Mouse (Mus musculus) spleen, postnatal 14 days (tissue): Measurements from ENCODE around the gene Mief2.
A peak's percentile ranks its signal among the peaks of the same experiment; 100 is the strongest.

Source experiments
- DNase-seq, 2 experiments: peaks; one replicate each; pipeline ENCODE4 v3.0.0; 2021 to 2022; ENCODE audit warnings: low spot score in 2 of 2

Mief2 gene

DNA sequence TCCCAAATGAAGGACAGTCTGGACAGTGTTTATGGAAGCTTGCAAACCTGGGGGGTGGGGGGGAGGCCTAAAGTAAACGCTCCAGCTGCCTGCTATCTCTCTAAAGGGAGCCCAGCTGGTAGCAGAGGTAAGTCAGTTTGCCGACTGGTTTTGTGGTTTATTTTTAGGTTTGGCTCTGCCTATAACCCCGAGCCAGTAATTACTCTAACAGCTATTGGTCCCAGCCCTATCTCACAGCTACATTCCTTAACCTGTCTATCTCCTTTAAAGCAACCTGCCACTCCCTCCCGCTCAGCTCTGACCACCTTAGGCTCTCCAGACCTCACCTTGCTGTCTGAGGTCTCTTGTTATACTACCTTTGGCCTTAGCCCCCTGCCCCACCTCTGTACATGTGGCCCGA, 8.9 kb upstream of the Mief2 start:
- DNase-seq, result no peak

GRCm38 (mm10) chr11:60726601-60727391, 1.4 kb upstream of the Mief2 start, which contains the start of gene Flii:
Gene Flii, minus strand, starts transcription at chr11:60727263.
- peak; percentile 72 to 83 for DNase-seq

DNA sequence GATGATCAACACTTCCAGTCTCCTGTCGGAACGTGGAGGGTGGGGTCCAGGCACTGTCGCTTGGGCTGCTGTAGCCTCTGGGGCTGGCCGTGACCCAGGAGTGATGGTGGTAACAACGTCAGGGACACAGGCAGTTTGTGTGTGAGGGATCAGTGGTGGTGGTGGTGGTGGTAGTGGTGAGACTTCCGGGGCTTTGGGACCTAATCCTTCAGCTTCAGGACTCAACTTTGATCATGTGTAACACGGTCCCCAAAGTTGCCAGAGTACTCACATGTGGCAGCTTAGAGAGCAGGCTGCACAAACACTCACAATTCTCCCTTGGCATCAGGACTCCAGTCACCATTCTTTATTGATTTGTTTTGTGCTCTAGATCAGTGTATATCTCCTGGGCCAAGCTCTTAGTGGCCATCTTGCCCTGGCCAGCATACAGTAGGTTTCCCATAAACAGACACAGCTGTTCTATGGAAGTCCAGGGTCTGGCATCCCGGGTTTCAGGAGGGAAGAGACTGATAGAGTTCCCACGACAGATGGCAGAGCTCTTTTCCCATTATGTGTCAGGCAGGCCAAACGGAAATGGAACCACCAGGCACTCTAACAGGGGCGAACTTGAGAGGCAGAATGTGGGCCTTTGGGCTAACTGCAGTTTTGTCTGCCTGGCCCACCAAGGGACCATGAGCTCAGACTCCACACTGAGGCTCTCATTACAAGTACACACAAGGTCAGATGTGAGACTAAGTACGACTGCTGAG, 632 bp upstream of the Mief2 start:
- DNase-seq, result no peak

- DNase-seq, result no peak
Measured at GRCm38 (mm10) chr11:60729217-60729641, 1.0 kb downstream of the Mief2 start.

GRCm38 (mm10) chr11:60730169-60730568, 2.0 kb downstream of the Mief2 start:
- no peak for DNase-seq

DNA sequence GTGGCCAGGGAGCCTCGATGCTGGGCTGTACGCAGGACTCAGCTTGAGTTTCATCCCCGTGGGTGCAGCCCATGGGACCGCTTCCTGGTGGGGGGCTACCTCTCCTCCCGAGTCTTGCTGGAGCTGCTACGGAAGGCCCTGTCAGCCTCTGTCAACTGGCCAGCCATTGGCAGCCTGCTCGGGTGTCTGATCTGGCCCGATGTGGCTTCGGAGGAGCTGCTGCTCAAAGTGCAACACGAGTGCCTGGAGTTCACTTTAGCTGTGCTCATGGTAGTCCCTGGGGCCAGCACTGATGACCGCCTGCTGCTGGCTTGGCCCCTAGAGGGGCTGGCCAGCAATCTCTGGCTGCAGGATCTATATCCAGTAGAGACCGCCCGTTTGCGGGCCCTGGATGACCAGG, 3.1 kb downstream of the Mief2 start:
- DNase-seq, result no peak

DNA sequence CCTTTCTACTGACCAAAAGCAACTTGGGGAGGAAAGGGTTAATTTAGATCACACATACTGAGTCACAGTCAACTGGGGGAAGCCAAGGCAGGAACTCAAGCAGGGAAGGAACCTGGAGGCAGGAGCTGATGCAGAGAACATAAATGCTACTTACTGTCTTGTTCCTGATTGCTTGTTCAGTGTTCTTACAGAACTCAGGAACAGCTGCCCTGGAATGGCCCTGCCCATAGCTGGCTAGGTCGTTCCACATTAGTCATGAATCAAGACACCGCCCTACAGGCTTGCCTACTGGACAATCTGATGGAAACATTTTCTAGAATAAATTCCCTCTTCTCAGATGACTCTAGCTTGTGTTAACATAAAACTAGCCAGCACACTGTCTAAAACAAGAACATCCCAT, 6.0 kb downstream of the Mief2 start:
- DNase-seq, result no peak

GRCm38 (mm10) chr11:60735191-60735590, 7.0 kb downstream of the Mief2 start:
- DNase-seq, result no peak

- DNase-seq, result no peak
Measured at GRCm38 (mm10) chr11:60736491-60736890, 8.3 kb downstream of the Mief2 start.

DNA sequence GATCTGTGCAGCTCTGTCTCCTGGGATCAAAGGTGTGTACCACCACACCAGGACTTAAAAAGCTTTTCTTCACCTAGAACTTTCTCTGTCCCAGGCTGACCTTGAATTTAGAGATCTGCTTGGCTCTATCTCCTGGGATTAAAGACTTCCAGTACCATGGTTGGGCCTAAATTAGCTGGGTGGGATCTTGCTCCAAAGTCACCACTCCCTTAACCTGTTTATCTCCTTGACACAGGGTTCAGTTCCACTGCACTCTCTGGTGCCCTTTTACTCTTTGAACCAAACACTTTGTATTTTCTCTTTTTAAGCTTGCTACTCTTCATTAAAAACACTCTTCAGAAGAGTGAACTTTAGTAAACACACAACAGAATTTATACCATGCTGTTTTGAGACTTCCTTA, 9.3 kb downstream of the Mief2 start:
- no peak for DNase-seq

- DNase-seq, result no peak
Measured at GRCm38 (mm10) chr11:60740321-60740720, 12.1 kb downstream of the Mief2 start.

DNA sequence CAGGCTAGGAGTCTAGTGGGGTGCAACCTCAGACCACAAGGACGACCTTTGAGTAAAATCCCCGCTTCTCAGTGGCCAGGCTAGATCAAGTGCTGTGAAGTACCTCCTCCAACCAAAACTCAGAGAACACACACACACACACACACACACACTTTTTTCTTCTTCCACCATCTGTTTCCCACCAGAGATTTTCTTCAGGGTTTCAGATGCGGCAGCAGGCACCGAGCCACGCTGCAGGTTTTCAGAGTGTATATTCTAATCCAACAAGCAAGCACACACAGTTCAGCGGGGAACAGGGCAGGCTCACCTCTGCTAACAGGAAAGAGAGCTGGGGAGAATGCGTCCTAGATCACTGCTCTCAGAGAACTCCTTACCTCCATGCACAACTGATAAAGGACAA, 27.4 kb downstream of the Mief2 start:
- no peak for DNase-seq

- no peak for DNase-seq
Measured at GRCm38 (mm10) chr11:60761681-60762080, 33.5 kb downstream of the Mief2 start.

DNA sequence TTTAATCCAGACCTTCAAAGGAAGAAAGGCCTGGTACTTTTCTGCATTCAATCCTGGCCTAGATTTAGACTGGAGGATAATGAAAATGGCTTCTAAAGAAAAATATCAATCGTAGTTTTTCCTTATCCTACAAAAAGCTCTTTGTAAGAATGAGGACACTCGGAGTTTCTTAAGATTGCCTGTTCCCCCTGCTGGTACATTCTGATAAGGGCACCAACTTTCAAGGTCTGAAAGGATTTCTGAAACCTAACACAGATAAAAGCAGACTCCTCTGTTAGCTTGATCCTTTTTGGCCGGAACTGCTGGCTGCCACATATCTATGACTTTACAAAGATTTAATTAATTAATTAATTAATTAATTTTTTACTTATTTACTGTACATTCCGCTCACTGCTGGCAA, 38.8 kb downstream of the Mief2 start:
- DNase-seq, result no peak

GRCm38 (mm10) chr11:60769322-60769721, 41.1 kb downstream of the Mief2 start:
- DNase-seq, result no peak

DNA sequence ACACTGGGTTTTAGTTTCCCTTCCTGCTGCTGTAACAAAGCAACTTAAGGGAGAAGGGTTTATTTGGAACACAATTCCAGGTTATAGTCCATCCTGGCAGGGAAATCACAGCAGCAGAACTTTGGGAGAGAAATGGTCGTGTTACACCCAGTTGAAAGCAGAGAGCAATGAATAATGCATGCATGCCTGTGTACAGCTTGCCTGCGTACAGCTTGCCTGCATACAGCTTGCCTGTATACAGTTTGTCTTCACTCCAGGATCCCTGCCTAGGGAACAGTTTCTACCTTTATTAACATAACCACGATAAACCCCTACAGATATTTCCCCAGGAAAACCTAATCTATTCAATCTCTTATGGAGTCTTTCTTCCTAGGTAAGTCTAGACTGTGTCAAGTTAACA, 42.6 kb downstream of the Mief2 start:
- no peak for DNase-seq

DNA sequence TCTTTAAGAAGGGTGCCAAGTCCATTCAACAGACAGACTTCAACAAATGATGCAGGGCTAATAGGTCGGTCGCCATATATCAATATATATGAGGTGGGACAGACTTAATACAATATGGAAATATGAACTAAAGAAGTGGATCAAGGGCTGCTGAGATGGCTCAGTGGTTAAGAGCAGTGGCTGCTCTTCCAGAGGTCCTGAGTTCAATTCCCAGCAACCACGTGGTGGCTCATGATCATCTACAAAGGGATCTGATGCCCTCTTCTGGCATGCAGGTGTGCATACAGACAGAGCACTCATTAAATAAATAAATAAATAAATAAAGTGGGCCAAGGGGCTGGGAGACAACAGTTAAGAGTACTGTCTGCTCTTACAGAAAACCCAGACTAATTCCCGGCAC, 44.0 kb downstream of the Mief2 start:
- DNase-seq, result no peak

DNA sequence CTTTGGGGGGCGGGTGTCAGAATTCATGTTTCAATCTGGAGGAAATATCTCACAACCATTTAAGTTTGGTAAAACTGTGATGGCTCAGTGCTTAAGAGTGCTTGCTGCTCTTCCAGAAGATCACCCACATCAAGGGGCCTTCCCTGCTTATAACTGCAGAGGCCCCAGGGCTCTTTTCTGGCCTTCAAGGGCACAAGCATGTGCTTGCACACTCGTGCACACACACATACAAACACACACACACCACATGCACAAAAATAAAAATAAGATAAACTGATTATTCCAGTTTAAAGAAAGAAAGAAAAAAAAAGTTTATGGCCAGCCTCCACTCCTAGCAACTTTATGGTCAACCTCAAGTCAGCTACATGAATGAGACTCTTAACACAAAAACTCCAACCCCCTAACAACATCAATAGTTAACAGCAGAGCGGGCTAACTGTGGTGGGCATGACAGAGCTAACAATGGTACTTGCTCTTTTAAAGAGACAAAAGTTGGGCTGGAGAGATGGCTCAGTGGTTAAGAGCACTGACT, 46.0 kb downstream of the Mief2 start:
- no peak for DNase-seq

- no peak for DNase-seq
Measured at GRCm38 (mm10) chr11:60774841-60775240, 46.6 kb downstream of the Mief2 start.

DNA sequence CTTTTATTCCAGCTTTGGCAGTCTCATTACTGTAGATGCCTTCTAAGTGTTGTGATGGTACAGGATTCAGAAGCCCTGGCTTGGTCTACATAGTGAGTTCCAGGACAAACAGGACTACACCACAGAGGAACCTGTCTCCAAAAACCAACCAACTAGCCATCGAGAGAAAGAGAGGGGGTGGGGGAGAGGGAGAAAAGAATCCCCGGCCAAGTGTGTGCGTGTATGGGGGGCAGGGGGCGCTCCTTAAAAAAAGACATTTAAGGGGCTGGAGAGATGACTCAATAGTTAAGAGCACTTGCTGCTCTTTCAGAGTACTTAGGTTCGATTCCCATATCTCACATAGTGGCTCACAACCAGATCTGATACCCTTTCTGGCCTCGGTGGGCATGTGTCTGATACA, 47.4 kb downstream of the Mief2 start:
- no peak for DNase-seq

GRCm38 (mm10) chr11:60776107-60776828, 48.1 kb downstream of the Mief2 start:
- no peak for DNase-seq
